Mouse (Mus musculus) MEL (cell line): ENCODE data around the gene Cryba1. TPM values are rescaled to one million over a fixed set of nuclear protein-coding genes. Genes with fewer than 3 reads are reported as not detected.
A peak's percentile ranks its signal among the peaks of the same experiment; 100 is the strongest.

ENCODE experiments used
- DNase-seq: peaks from one replicate; pipeline ENCODE4 v3.0.0; 2011; ENCODE audit warnings: low read depth, low spot score
- H3K27ac ChIP-seq: 2 replicates; pipeline ENCODE4 v1.5.1; 2012; ENCODE audit warnings: low read depth, mild to moderate bottlenecking, control low read depth, low read length, moderate library complexity; ENCODE audit not compliant: control insufficient read depth
- H3K27me3 ChIP-seq, 2 experiments: fragments of 150-350 bp in 1 of 2; sonication (generic) in 1 of 2; 2 replicates each; pipeline ENCODE4 v1.6.1; 2012; ENCODE audit warnings: low read length in 2 of 2, mild to moderate bottlenecking in 2 of 2, improper control_type of control experiment in 1 of 2, moderate library complexity in 1 of 2; ENCODE audit not compliant: insufficient read depth in 2 of 2, control insufficient read depth in 1 of 2
- H3K36me3 ChIP-seq, 2 experiments: 2 replicates each; pipeline ENCODE4 v1.6.1; 2012 to 2014; ENCODE audit warnings: low read length in 2 of 2, improper control_type of control experiment in 1 of 2, inconsistent platforms in 1 of 2, mild to moderate bottlenecking in 1 of 2; ENCODE audit not compliant: insufficient read depth in 2 of 2, control insufficient read depth in 1 of 2
- H3K4me1 ChIP-seq, 2 experiments: fragments of 150-350 bp in 1 of 2; sonication (generic) in 1 of 2; 2 replicates each; pipeline ENCODE4 v1.6.1; 2012; ENCODE audit warnings: low read length in 2 of 2, improper control_type of control experiment in 1 of 2, mild to moderate bottlenecking in 1 of 2; ENCODE audit not compliant: insufficient read depth in 2 of 2, control insufficient read depth in 1 of 2
- H3K4me3 ChIP-seq, 2 experiments: fragments of 150-350 bp in 1 of 2; sonication (generic) in 1 of 2; 2 replicates each; pipeline ENCODE4 v1.5.1; 2012; ENCODE audit warnings: low read depth in 2 of 2, low read length in 2 of 2, mild to moderate bottlenecking in 2 of 2, moderate library complexity in 2 of 2, control low read depth in 1 of 2, improper control_type of control experiment in 1 of 2; ENCODE audit not compliant: control insufficient read depth in 1 of 2, insufficient read depth in 1 of 2
- H3K79me2 ChIP-seq: 2 replicates; pipeline ENCODE4 v1.6.1; 2012; ENCODE audit warnings: mild to moderate bottlenecking, low read length, moderate library complexity; ENCODE audit not compliant: control insufficient read depth, poor library complexity, insufficient read depth
- H3K9ac ChIP-seq: 2 replicates; pipeline ENCODE4 v1.6.1; 2012; ENCODE audit warnings: low read depth, mild to moderate bottlenecking, control low read depth, low read length, moderate library complexity; ENCODE audit not compliant: control insufficient read depth, poor library complexity, severe bottlenecking
- H3K9me3 ChIP-seq: fragments of 150-350 bp; sonication (generic); replicated peaks from 2 replicates; pipeline ENCODE4 v1.6.1; 2012; ENCODE audit warnings: mild to moderate bottlenecking, low read length, improper control_type of control experiment, moderate library complexity; ENCODE audit not compliant: insufficient read depth
- BHLHE40 ChIP-seq: IDR thresholded peaks from 2 replicates; pipeline ENCODE4 v1.6.1; 2012; ENCODE audit warnings: low read depth, mild to moderate bottlenecking, inconsistent platforms, low read length, improper control_type of control experiment, borderline replicate concordance
- CHD2 ChIP-seq: IDR thresholded peaks from 2 replicates; pipeline ENCODE4 v1.6.1; 2011; ENCODE audit warnings: low read length, improper control_type of control experiment
- CTCF ChIP-seq, 3 experiments: IDR thresholded peaks in 2 of 3; conservative IDR thresholded peaks in 1 of 3; 2 replicates each; pipeline ENCODE4 v1.5.1; 2011 to 2012; ENCODE audit warnings: low read length in 3 of 3, low read depth in 2 of 3, mild to moderate bottlenecking in 2 of 3, improper control_type of control experiment in 1 of 3, inconsistent platforms in 1 of 3, mixed read lengths in 1 of 3, moderate library complexity in 1 of 3; ENCODE audit not compliant: control insufficient read depth in 1 of 3, insufficient read depth in 1 of 3, poor library complexity in 1 of 3, severe bottlenecking in 1 of 3
- E2F4 ChIP-seq: IDR thresholded peaks from 2 replicates; pipeline ENCODE4 v1.6.1; 2011; ENCODE audit warnings: low read depth, low read length, improper control_type of control experiment, borderline replicate concordance
- ETS1 ChIP-seq: IDR thresholded peaks from 2 replicates; pipeline ENCODE4 v1.6.1; 2012; ENCODE audit warnings: low read depth, mild to moderate bottlenecking, inconsistent platforms, low read length, improper control_type of control experiment, moderate library complexity
- GABPA ChIP-seq: IDR thresholded peaks from 2 replicates; pipeline ENCODE4 v1.6.1; 2012; ENCODE audit warnings: low read depth, mild to moderate bottlenecking, inconsistent platforms, low read length, improper control_type of control experiment, moderate library complexity
- GATA1 ChIP-seq: IDR thresholded peaks from 2 replicates; pipeline ENCODE4 v1.6.1; 2011; ENCODE audit warnings: low read depth, low read length, improper control_type of control experiment
- HCFC1 ChIP-seq: IDR thresholded peaks from 2 replicates; pipeline ENCODE4 v1.6.1; 2012; ENCODE audit warnings: low read depth, mild to moderate bottlenecking, inconsistent platforms, low read length, improper control_type of control experiment, moderate library complexity
- JUND ChIP-seq: IDR thresholded peaks from 2 replicates; pipeline ENCODE4 v1.6.1; 2011; ENCODE audit warnings: low read depth, mild to moderate bottlenecking, improper control_type of control experiment, low read length
- MAFK ChIP-seq: IDR thresholded peaks from 2 replicates; pipeline ENCODE4 v1.6.1; 2011; ENCODE audit warnings: low read depth, mild to moderate bottlenecking, low read length, improper control_type of control experiment, borderline replicate concordance
- MAX ChIP-seq: IDR thresholded peaks from 2 replicates; pipeline ENCODE4 v1.6.1; 2011; ENCODE audit warnings: low read length, improper control_type of control experiment
- MAZ ChIP-seq: IDR thresholded peaks from 2 replicates; pipeline ENCODE4 v1.6.1; 2012; ENCODE audit warnings: low read depth, mild to moderate bottlenecking, inconsistent platforms, low read length, improper control_type of control experiment
- MEF2A ChIP-seq: IDR thresholded peaks from 2 replicates; pipeline ENCODE4 v1.6.1; 2014; ENCODE audit warnings: low read depth, mild to moderate bottlenecking, inconsistent platforms, low read length, improper control_type of control experiment; ENCODE audit not compliant: poor library complexity, insufficient replicate concordance, severe bottlenecking; ENCODE audit errors: extremely low read depth
- MXI1 ChIP-seq: IDR thresholded peaks from 2 replicates; pipeline ENCODE4 v1.6.1; 2011; ENCODE audit warnings: mild to moderate bottlenecking, low read depth, low read length, improper control_type of control experiment
- MYB ChIP-seq: IDR thresholded peaks from 2 replicates; pipeline ENCODE4 v1.6.1; 2011; ENCODE audit warnings: mild to moderate bottlenecking, low read depth, low read length, improper control_type of control experiment
- MYC ChIP-seq: IDR thresholded peaks from 2 replicates; pipeline ENCODE4 v1.6.1; 2011; ENCODE audit warnings: low read depth, mild to moderate bottlenecking, low read length, improper control_type of control experiment, moderate library complexity
- NRF1 ChIP-seq: IDR thresholded peaks from 2 replicates; pipeline ENCODE4 v1.6.1; 2014; ENCODE audit warnings: low read depth, mild to moderate bottlenecking, inconsistent platforms, low read length, improper control_type of control experiment, moderate library complexity; ENCODE audit not compliant: poor library complexity, insufficient read depth, severe bottlenecking
- RAD21 ChIP-seq: IDR thresholded peaks from 2 replicates; pipeline ENCODE4 v1.6.1; 2011; ENCODE audit warnings: mild to moderate bottlenecking, low read depth, low read length, improper control_type of control experiment
- RCOR1 ChIP-seq: IDR thresholded peaks from 2 replicates; pipeline ENCODE4 v1.6.1; 2012; ENCODE audit warnings: low read depth, mild to moderate bottlenecking, inconsistent platforms, low read length, improper control_type of control experiment
- SIN3A ChIP-seq: IDR thresholded peaks from 2 replicates; pipeline ENCODE4 v1.6.1; 2012; ENCODE audit warnings: low read length, improper control_type of control experiment, inconsistent platforms
- TAL1 ChIP-seq: IDR thresholded peaks from 2 replicates; pipeline ENCODE4 v1.6.1; 2012; ENCODE audit warnings: mild to moderate bottlenecking, inconsistent platforms, low read length, moderate library complexity, mixed read lengths
- TBP ChIP-seq: IDR thresholded peaks from 2 replicates; pipeline ENCODE4 v1.8.0; 2011; ENCODE audit warnings: low read depth, low read length, improper control_type of control experiment
- UBTF ChIP-seq: IDR thresholded peaks from 2 replicates; pipeline ENCODE4 v1.6.1; 2012; ENCODE audit warnings: low read depth, mild to moderate bottlenecking, inconsistent platforms, low read length, improper control_type of control experiment, moderate library complexity, borderline replicate concordance; ENCODE audit not compliant: insufficient read depth
- USF1 ChIP-seq: IDR thresholded peaks from 2 replicates; pipeline ENCODE4 v1.6.1; 2014; ENCODE audit warnings: low read depth, mild to moderate bottlenecking, inconsistent platforms, low read length, improper control_type of control experiment, moderate library complexity
- USF2 ChIP-seq, 2 experiments: IDR thresholded peaks; 2 replicates each; pipeline ENCODE4 v1.6.1; 2011 to 2012; ENCODE audit warnings: improper control_type of control experiment in 2 of 2, low read length in 2 of 2, borderline replicate concordance in 1 of 2, inconsistent platforms in 1 of 2, low read depth in 1 of 2, mild to moderate bottlenecking in 1 of 2; ENCODE audit not compliant: insufficient read depth in 1 of 2
- ZC3H11A ChIP-seq: IDR thresholded peaks from 2 replicates; pipeline ENCODE4 v1.6.1; 2012; ENCODE audit warnings: low read depth, mild to moderate bottlenecking, inconsistent platforms, low read length, improper control_type of control experiment
- ZKSCAN1 ChIP-seq: IDR thresholded peaks from 2 replicates; pipeline ENCODE4 v1.6.1; 2012; ENCODE audit warnings: low read depth, mild to moderate bottlenecking, inconsistent platforms, low read length, improper control_type of control experiment, moderate library complexity
- ZNF384 ChIP-seq: IDR thresholded peaks from 2 replicates; pipeline ENCODE4 v1.6.1; 2012; ENCODE audit warnings: low read depth, mild to moderate bottlenecking, inconsistent platforms, low read length, improper control_type of control experiment
- polyA plus RNA-seq, 2 experiments: library from polyadenylated mRNA; stranded (reverse) in 1 of 2; unstranded in 1 of 2; fragments of >175 nt in 1 of 2; fragments of >200 nt in 1 of 2; gene quantifications; 2 replicates each; pipeline versions ENCODE4 v1.2.1 to v1.2.4; 2012; ENCODE audit warnings: low replicate concordance in 2 of 2, low read depth in 1 of 2; ENCODE audit not compliant: insufficient read length in 2 of 2, insufficient read depth in 1 of 2, missing spikeins in 1 of 2
- total RNA-seq: library from RNA; depleted of rRNA; stranded (reverse); fragments of 300-350 nt; gene quantifications from 2 replicates; pipeline ENCODE4 v1.2.3, GENCODE M21; 2012; rRNA removed

The Cryba1 gene
- total RNA-seq = not detected in 2 replicates
- not detected for polyA plus RNA-seq

- H3K4me3 ChIP-seq = no peak within 1 kb of the TSS
- H3K27me3 ChIP-seq = no peaks in the 10 kb centered on the region
- no peak for DNase-seq
- TF ChIP-seq GABPA (no peak), HCFC1 (no peak), TBP (no peak), MAFK (no peak), CHD2 (no peak), MAZ (no peak), ZC3H11A (no peak)
- no peak within 1 kb of the TSS for H3K9ac ChIP-seq
- no peaks in the 10 kb centered on the region for H3K4me1 ChIP-seq
- H3K9me3 ChIP-seq = no peaks in the 10 kb centered on the region
- no peak within 1 kb of the TSS for H3K27ac ChIP-seq
- no peaks in the 10 kb centered on the region for H3K79me2 ChIP-seq
- H3K36me3 ChIP-seq = no peaks in the 10 kb centered on the region
Observed at GRCm38 (mm10) chr11:77725183-77725582, at the start of gene Cryba1. Cryba1 (minus strand) TSS chr11:77725283.

GRCm38 (mm10) chr11:77771879-77772713 lies 47.0 kb upstream of the Cryba1 start:
- peak; percentile 88 for DNase-seq
- Histone ChIP-seq H3K27ac (peak overlapping the region; percentile 31), H3K9me3 (no peaks in the 10 kb centered on the region), H3K36me3 (peaks cover 0 to 11% of the 10 kb centered on the region in 2 experiments; a peak in 2 of 4 replicates), H3K4me3 (peak overlapping the region; percentile 0 to 35; a peak in 2 of 4 replicates), H3K4me1 (peaks cover 10 to 14% of the 10 kb centered on the region in 2 experiments), H3K27me3 (no peaks in the 10 kb centered on the region), H3K79me2 (no peaks in the 10 kb centered on the region), H3K9ac (peak overlapping the region; percentile 0)
- TF ChIP-seq RCOR1 = no peak
- TF ChIP-seq GATA1 = peak; percentile 43; the same call in 1 of the 2 replicates
- peak; percentile 65 for TF ChIP-seq USF1
- peak; percentile 77 for TF ChIP-seq MYC
- no peak for TF ChIP-seq USF2 (IDR thresholded peaks at IDR 0.05; ENCODE audit: borderline replicate concordance in 1 of 2, insufficient read depth in 1 of 2, low read depth in 1 of 2, low read length in 2 of 2)
- peak; percentile 10; the same call in 1 of the 2 replicates for TF ChIP-seq MEF2A
- 0 out of 2 replicates have a peak, but pooled peaks have one; percentile 6 for TF ChIP-seq ETS1
- TF ChIP-seq ZNF384 = no peak
- TF ChIP-seq MAX = peak; percentile 70
- peak; percentile 51 for TF ChIP-seq SIN3A
- TF ChIP-seq MAFK = no peak
- 0 out of 2 replicates have a peak, but pooled peaks have one; percentile 46 for TF ChIP-seq UBTF
- TF ChIP-seq TAL1 = peak; percentile 56
- TF ChIP-seq TBP = peak; percentile 63; the same call in 1 of the 2 replicates
- no peak for TF ChIP-seq JUND
- no peak for TF ChIP-seq RAD21
- TF ChIP-seq GABPA = no peak
- no peak for TF ChIP-seq MYB
- no peak for TF ChIP-seq CTCF (IDR thresholded peaks at IDR 0.05 in 2 of 3, conservative IDR thresholded peaks at IDR 0.05 in 1 of 3; ENCODE audit: control insufficient read depth in 1 of 3, insufficient read depth in 1 of 3, low read depth in 2 of 3, low read length in 3 of 3, poor library complexity in 1 of 3, severe bottlenecking in 1 of 3)
- TF ChIP-seq E2F4 = no peak
- no peak for TF ChIP-seq ZKSCAN1
- no peak for TF ChIP-seq BHLHE40
- TF ChIP-seq HCFC1 = peak; percentile 27; the same call in 1 of the 2 replicates
- TF ChIP-seq NRF1 = peak; percentile 53; the same call in 1 of the 2 replicates
- peak; percentile 83 for TF ChIP-seq MXI1
